Mouse (Mus musculus) testis, adult 2 months (tissue): Measurements from ENCODE around the gene Klhl32. TPM values are rescaled to one million over a fixed set of nuclear protein-coding genes. Genes with fewer than 3 reads are reported as not detected.
"Not testable (repeated sequence)": the region's sequence is repeated elsewhere in the genome, so short reads cannot be mapped to it uniquely, and the experiment has no call there.

Source experiments
- H3K27ac ChIP-seq: fragments of 200-500 bp; 2 replicates; pipeline ENCODE4 v1.5.1; 2012; ENCODE audit warnings: low read depth, low read length; ENCODE audit not compliant: control insufficient read depth, insufficient read depth
- H3K27me3 ChIP-seq: fragments of 200-500 bp; 2 replicates; pipeline ENCODE4 v1.6.1; 2012; ENCODE audit warnings: mild to moderate bottlenecking, low read length, moderate library complexity; ENCODE audit not compliant: control insufficient read depth, insufficient read depth
- H3K36me3 ChIP-seq: fragments of 200-500 bp; 2 replicates; pipeline ENCODE4 v1.6.1; 2012; ENCODE audit warnings: mild to moderate bottlenecking, low read length; ENCODE audit not compliant: control insufficient read depth, insufficient read depth
- H3K4me1 ChIP-seq: fragments of 200-500 bp; 2 replicates; pipeline ENCODE4 v1.6.1; 2012; ENCODE audit warnings: low read length; ENCODE audit not compliant: control insufficient read depth, insufficient read depth
- H3K4me3 ChIP-seq: fragments of 200-500 bp; 2 replicates; pipeline ENCODE4 v1.5.1; 2012; ENCODE audit warnings: low read depth, mild to moderate bottlenecking, low read length, moderate library complexity, mixed read lengths; ENCODE audit not compliant: control insufficient read depth
- CTCF ChIP-seq: fragments of 200-500 bp; IDR thresholded peaks from 2 replicates; pipeline ENCODE4 v1.5.1; 2012; ENCODE audit warnings: low read depth, mild to moderate bottlenecking, inconsistent platforms, low read length, moderate library complexity; ENCODE audit not compliant: control insufficient read depth, insufficient read depth, insufficient replicate concordance
- POLR2A ChIP-seq: fragments of 200-500 bp; IDR thresholded peaks from 2 replicates; pipeline ENCODE4 v1.6.1; 2012; ENCODE audit warnings: low read depth, mild to moderate bottlenecking, inconsistent platforms, low read length, moderate library complexity; ENCODE audit not compliant: control insufficient read depth
- polyA plus RNA-seq: library from polyadenylated mRNA; depleted of rRNA; stranded (reverse); fragments of >200 nt; gene quantifications from 2 replicates; pipeline ENCODE4 v1.2.3, GENCODE M21; 2012; rRNA removed

The Klhl32 gene
- polyA plus RNA-seq, result 2.4 and 3.5 TPM in 2 replicates

DNA sequence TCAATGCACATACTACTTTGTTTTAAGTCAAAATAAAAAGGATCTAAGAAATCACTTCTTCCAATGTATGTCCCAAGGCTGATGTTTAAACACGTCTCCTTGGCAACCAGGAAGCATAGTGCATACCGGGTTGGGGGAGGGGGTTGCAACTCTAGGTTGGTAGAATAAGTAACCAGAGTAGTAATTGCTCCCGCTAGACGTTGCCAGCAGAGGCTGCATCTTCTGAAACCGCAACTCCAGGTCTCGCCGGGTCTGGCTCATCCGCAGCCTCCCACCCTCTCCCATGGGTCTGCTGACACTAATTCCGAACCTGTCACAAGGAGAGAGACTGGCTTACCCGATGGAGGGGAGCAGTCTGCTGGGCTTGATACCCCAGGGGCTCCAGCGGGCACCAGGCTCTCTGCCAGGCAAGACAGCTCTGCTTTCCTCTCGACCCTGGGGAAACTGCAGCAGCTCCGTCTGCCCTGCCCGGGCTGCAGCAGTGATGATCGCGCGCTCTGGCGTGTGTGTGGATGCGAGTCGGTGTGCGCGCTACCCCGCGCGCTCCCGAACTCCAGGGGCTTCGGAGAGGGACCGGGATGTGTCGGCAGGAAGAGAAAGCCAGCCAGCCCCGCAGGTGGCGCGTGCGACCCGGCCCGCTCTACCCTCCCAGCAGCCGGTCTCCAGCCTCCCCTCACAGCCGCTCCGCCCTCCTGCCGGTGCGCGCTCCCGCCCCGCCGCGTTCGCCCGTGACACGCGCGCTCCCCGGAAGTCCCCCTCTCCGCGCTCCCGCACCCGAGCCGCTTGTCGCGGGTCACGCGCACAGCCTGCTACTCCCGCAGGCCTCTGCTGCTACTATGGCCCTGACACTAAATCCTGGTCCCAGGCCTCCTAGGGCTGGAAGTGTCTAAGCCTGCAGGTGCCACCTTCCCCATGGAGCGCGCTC is at the start of gene Klhl32:
Klhl32 (minus strand) TSS at position 724 of the 925 bp plus-strand sequence.
- TF ChIP-seq POLR2A, result no peak
- no peak for TF ChIP-seq CTCF
- H3K27me3 ChIP-seq, result no peaks in the 10 kb centered on the region
- H3K4me1 ChIP-seq, result peaks cover 3% of the 10 kb centered on the region
- H3K4me3 ChIP-seq, result peak within 1 kb of the TSS; percentile 69
- no peaks in the 10 kb centered on the region for H3K36me3 ChIP-seq
- H3K27ac ChIP-seq, result no peak within 1 kb of the TSS

DNA sequence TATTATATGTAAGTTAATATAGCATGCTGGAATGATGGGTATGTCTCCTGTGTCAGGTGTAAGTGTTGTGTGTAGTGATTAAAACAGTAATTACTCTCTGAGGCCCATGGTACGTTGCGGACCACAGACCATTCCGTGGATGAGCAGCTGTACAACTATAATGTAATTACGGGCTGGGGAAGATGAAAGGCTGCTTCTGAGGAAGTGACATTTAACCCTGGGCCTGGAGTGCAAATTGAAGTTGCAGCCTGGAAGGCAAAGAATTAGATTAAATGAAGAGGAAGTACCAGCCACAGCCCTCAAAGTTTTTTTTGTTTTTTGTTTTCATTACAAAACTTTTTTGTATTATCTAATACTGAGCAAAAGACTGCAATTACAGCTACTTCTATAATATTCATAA is 48.2 kb upstream of the Klhl32 start:
- H3K27ac ChIP-seq, result no peak overlapping the region
- no peaks in the 10 kb centered on the region for H3K36me3 ChIP-seq
- H3K27me3 ChIP-seq, result no peaks in the 10 kb centered on the region
- H3K4me3 ChIP-seq, result no peak overlapping the region
- H3K4me1 ChIP-seq, result no peaks in the 10 kb centered on the region; the same call in 1 of the 2 replicates
- TF ChIP-seq POLR2A, result no peak
- no peak for TF ChIP-seq CTCF

DNA sequence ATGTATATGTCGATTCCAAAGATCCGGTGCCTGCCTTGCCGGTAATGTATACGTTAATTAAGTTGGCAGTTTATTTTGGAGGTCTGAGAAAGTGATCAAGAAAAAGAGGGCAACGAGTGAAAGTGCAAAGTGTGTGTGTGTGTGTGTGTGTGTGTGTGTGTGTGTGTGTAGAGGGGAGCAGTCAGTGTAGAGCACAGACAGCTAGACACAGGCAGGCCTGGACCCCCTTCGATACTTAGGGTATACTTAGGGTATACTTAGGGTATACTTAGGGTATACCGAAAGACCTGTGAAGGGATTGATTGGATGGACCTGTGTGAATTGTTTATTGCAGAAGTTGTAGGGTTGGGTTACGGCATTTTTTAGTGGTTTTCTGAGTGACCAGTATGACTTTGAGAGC is 47.7 kb upstream of the Klhl32 start:
- TF ChIP-seq POLR2A, result no peak
- TF ChIP-seq CTCF, result no peak
- Histone ChIP-seq H3K4me1 (no peaks in the 10 kb centered on the region; the same call in 1 of the 2 replicates), H3K36me3 (no peaks in the 10 kb centered on the region), H3K27ac (no peak overlapping the region; the same call in 1 of the 2 replicates), H3K4me3 (peak overlapping the region; percentile 53; the same call in 1 of the 2 replicates), H3K27me3 (no peaks in the 10 kb centered on the region)

DNA sequence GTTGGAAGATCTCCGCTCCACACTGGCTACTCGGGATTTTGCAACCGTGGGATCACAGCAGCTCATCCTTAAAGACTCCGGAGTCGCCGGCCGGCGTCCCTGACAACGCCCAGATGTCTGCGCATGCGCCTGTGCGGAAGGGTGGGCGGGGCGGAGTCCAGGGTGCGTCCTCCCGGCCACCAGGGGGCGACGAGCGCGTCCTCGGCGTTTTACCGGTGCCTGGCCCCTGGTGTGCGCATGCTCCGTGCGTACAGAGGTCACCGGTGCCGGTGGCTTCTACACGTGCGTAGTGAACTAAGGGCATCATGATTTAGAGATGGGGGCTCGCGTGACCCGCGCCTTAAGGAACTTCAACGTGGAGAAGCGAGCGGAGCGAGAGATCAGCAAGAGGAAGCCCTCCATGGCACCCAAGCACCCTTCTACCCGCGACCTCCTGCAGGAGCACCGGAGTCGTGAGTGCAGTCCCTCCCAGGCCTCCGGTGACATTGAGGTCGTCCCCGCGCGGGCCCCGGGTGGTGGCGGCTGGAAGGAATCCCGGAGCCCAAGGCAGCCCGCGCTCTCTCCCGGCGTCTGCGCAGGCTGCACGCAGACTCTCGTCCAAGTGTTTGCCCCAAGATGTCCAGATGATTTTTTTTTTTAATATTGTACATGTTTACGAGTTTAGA is 47.1 kb upstream of the Klhl32 start, which contains the start of gene Ndufaf4:
Ndufaf4 (plus strand) TSS at position 233 of the 665 bp plus-strand sequence.
- Histone ChIP-seq H3K27me3 (no peaks in the 10 kb centered on the region), H3K27ac (peak within 1 kb of the TSS; percentile 80), H3K36me3 (no peaks in the 10 kb centered on the region), H3K4me1 (no peaks in the 10 kb centered on the region; the same call in 1 of the 2 replicates), H3K4me3 (peak within 1 kb of the TSS; percentile 96)
- TF ChIP-seq POLR2A (peak; percentile 87), CTCF (peak; percentile 98)

DNA sequence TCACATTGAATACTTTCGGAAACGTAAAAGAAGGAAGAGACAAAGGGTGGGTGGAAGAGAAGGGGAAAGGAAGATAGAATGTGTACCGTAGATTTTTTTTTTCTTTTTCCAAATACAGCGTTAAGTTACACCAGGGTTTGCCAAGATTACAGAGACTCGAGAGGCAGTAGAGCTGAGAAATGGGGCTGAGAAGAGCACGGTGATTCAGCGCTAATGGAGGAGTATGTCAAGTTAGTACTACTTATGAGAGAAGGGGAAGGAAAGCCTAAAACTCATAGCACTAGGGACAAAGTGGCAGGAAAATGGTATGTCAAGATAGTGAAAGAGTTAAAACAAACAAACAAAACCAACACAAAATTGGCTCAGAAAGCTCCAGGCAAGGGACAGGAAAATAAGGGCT is 46.4 kb upstream of the Klhl32 start:
- Histone ChIP-seq H3K36me3 (no peaks in the 10 kb centered on the region), H3K4me3 (peak overlapping the region; percentile 96), H3K4me1 (no peaks in the 10 kb centered on the region; the same call in 1 of the 2 replicates), H3K27ac (peak overlapping the region; percentile 73), H3K27me3 (no peaks in the 10 kb centered on the region)
- TF ChIP-seq POLR2A, result no peak
- no peak for TF ChIP-seq CTCF

DNA sequence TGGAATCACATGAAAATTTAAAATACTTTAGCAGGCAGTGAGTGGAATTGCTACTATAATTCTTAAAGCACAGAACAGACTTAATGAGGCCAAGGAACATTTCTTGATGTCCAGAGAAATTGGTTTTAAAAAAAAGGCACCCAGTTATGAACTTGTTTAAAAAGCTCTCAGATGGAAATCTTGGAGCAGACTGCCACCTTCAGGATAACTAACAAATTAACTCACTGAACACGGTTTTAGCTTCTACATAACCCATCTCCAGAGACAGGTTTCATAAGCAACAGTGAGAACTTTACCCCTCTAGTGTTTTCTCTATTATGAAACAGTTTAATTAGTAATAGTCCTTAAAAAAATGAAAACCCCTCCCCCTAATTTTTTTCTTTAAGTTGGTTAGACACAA is 45.9 kb upstream of the Klhl32 start:
- H3K27me3 ChIP-seq, result no peaks in the 10 kb centered on the region
- no peak overlapping the region for H3K27ac ChIP-seq
- no peaks in the 10 kb centered on the region for H3K36me3 ChIP-seq
- H3K4me1 ChIP-seq, result no peaks in the 10 kb centered on the region; the same call in 1 of the 2 replicates
- TF ChIP-seq POLR2A (no peak), CTCF (no peak)
- no peak overlapping the region for H3K4me3 ChIP-seq

DNA sequence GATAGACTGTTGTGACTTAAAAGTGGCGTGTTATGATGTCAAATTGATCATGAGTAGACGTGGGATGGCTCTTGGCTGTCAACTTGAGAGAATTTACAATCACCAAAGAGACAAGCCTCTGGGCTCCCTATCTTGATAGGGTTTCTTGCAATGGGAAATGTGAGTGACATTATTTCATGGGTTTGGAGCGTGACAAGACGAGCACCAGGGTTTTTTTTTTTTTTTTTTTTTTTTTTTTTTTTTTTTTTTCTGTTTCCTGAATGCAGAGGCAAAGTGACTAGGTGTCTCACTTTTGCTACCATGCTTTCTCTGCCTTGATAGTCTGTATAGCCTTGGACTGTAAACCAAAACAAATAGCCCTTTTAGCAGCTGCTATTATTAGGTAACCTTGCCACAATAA is 43.7 kb upstream of the Klhl32 start:
- TF ChIP-seq CTCF (no peak), POLR2A (no peak)
- Histone ChIP-seq H3K4me3 (no peak overlapping the region), H3K4me1 (no peaks in the 10 kb centered on the region; the same call in 1 of the 2 replicates), H3K27me3 (no peaks in the 10 kb centered on the region), H3K36me3 (no peaks in the 10 kb centered on the region), H3K27ac (no peak overlapping the region)

DNA sequence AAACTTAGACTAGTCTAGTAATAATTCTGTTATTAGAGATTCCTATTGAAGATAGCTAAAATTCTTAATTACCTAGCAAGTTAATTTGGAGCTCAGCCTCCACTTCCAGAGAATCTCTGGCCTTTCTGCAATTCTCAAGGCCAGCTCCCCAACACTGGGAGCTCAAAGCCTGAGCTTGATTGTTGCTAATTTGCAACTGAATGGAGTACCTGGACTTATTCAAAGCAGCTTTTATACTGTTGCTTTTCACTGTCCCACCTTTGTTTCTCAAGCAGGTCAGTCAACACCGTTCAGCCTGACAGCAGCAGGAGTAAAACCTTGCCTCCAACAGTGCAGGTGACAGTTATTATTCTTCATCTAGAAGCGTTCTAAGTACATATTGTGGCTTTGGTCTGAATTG is 41.4 kb upstream of the Klhl32 start:
- H3K27me3 ChIP-seq, H3K4me1 ChIP-seq, H3K36me3 ChIP-seq, H3K4me3 ChIP-seq, H3K27ac ChIP-seq: not testable (repeated sequence)

DNA sequence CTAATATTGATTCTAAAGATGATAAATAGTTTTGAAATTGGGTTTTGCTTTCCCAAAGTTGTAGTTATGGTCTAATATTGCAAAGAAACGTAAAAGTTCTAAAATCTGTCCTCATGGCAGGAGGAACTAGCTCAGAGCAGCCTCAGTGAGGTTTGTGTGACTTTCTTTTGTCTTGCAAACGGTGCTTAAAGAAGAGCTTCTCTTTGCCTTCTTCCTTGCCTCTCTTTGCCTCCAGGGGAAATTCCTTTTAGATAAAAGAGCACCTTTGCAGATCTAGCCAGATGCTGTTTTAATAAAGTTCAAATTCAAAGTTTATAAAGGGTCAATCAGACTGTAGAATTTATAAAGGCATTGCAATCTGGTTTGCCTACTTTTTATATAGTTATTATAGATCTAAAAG is 38.5 kb upstream of the Klhl32 start:
- not testable (repeated sequence) for H3K27me3 ChIP-seq, H3K27ac ChIP-seq, H3K4me3 ChIP-seq, H3K4me1 ChIP-seq, H3K36me3 ChIP-seq
